Mouse (Mus musculus): ENCODE data around the gene Rpl35a.

GRCm38 (mm10) chr16:33060926-33061325 is 4.7 kb downstream of the Rpl35a start:
- TF ChIP-seq CTCF (IDR thresholded peaks at IDR 0.05; ENCODE audit: low read depth, low read length) = no peak
- no peak for TF ChIP-seq POLR2A (IDR thresholded peaks at IDR 0.05; ENCODE audit: borderline replicate concordance, low read depth, low read length)

Data from bone marrow macrophage, adult 2 months (primary cell).